Mouse (Mus musculus) heart, adult 2 months (tissue): ENCODE measurements around the gene Crybb3.

ENCODE experiments used
- CTCF ChIP-seq: fragments of 200-600 bp; IDR thresholded peaks from 2 replicates; pipeline ENCODE4 v1.8.1; 2022; ENCODE audit warnings: antibody characterized with exemption, mild to moderate bottlenecking, moderate library complexity
- EP300 ChIP-seq: fragments of 200-500 bp; IDR thresholded peaks from 2 replicates; pipeline ENCODE4 v1.6.1; 2011; ENCODE audit warnings: low read depth, low read length, control low read depth; ENCODE audit not compliant: insufficient read depth
- POLR2A ChIP-seq: fragments of 200-500 bp; IDR thresholded peaks from 2 replicates; pipeline ENCODE4 v1.6.1; 2011; ENCODE audit warnings: mild to moderate bottlenecking, low read depth, low read length, control low read depth; ENCODE audit not compliant: insufficient read depth

- TF ChIP-seq EP300 = no peak
- no peak for TF ChIP-seq CTCF
- no peak for TF ChIP-seq POLR2A
Measured at GRCm38 (mm10) chr5:113113120-113113519, 31.7 kb upstream of the Crybb3 start.
